Mouse (Mus musculus): Measurements from ENCODE around the gene Rab1b. TPM values are rescaled to one million over a fixed set of nuclear protein-coding genes. Genes with fewer than 3 reads are reported as not detected.

Gene Rab1b
- polyA plus RNA-seq, 1 experiment: 113 TPM

GRCm38 (mm10) chr19:5097521-5098362 is 9.1 kb downstream of the Rab1b start:
- peaks cover 22% of the 10 kb centered on the region for H3K4me1 ChIP-seq (ENCODE audit: control insufficient read depth, insufficient read depth, low read length)

GRCm38 (mm10) chr19:5095887-5096474 is 10.9 kb downstream of the Rab1b start:
- TF ChIP-seq POLR2A (IDR thresholded peaks at IDR 0.05; ENCODE audit: control insufficient read depth, low read depth, low read length): no peak
- TF ChIP-seq CTCF (IDR thresholded peaks at IDR 0.05; ENCODE audit: control insufficient read depth, insufficient read depth, insufficient replicate concordance, low read depth, low read length): no peak
- Histone ChIP-seq H3K36me3 (ENCODE audit: control insufficient read depth, insufficient read depth, low read length) (no peaks in the 10 kb centered on the region), H3K27ac (ENCODE audit: control insufficient read depth, insufficient read depth, low read depth, low read length) (no peak overlapping the region), H3K4me3 (ENCODE audit: control insufficient read depth, low read depth, low read length) (peak overlapping the region; percentile 82), H3K4me1 (ENCODE audit: control insufficient read depth, insufficient read depth, low read length) (peaks cover 22% of the 10 kb centered on the region), H3K27me3 (ENCODE audit: control insufficient read depth, insufficient read depth, low read length) (no peaks in the 10 kb centered on the region)

More at GRCm38 (mm10) chr19:5097521-5098362, 9.1 kb downstream of the Rab1b start:
- Histone ChIP-seq H3K27ac (ENCODE audit: control insufficient read depth, insufficient read depth, low read depth, low read length) (no peak overlapping the region), H3K36me3 (ENCODE audit: control insufficient read depth, insufficient read depth, low read length) (no peaks in the 10 kb centered on the region), H3K4me3 (ENCODE audit: control insufficient read depth, low read depth, low read length) (peak overlapping the region; percentile 78), H3K27me3 (ENCODE audit: control insufficient read depth, insufficient read depth, low read length) (no peaks in the 10 kb centered on the region)
- no peak for TF ChIP-seq CTCF (IDR thresholded peaks at IDR 0.05; ENCODE audit: control insufficient read depth, insufficient read depth, insufficient replicate concordance, low read depth, low read length)
- TF ChIP-seq POLR2A (IDR thresholded peaks at IDR 0.05; ENCODE audit: control insufficient read depth, low read depth, low read length): no peak

- peak overlapping the region; percentile 82 for H3K4me3 ChIP-seq (ENCODE audit: control insufficient read depth, low read depth, low read length)
- no peak for TF ChIP-seq CTCF (IDR thresholded peaks at IDR 0.05; ENCODE audit: control insufficient read depth, insufficient read depth, insufficient replicate concordance, low read depth, low read length)
- no peak for TF ChIP-seq POLR2A (IDR thresholded peaks at IDR 0.05; ENCODE audit: control insufficient read depth, low read depth, low read length)
- peaks cover 22% of the 10 kb centered on the region for H3K4me1 ChIP-seq (ENCODE audit: control insufficient read depth, insufficient read depth, low read length)
- H3K27ac ChIP-seq (ENCODE audit: control insufficient read depth, insufficient read depth, low read depth, low read length): peak overlapping the region; percentile 16; the same call in 1 of the 2 replicates
- no peaks in the 10 kb centered on the region for H3K36me3 ChIP-seq (ENCODE audit: control insufficient read depth, insufficient read depth, low read length)
- H3K27me3 ChIP-seq (ENCODE audit: control insufficient read depth, insufficient read depth, low read length): no peaks in the 10 kb centered on the region
Observed at GRCm38 (mm10) chr19:5094746-5095417, 12.0 kb downstream of the Rab1b start.

GRCm38 (mm10) chr19:5094243-5094632 is 12.6 kb downstream of the Rab1b start:
- H3K4me3 ChIP-seq (ENCODE audit: control insufficient read depth, low read depth, low read length): peak overlapping the region; percentile 82
- H3K27me3 ChIP-seq (ENCODE audit: control insufficient read depth, insufficient read depth, low read length): no peaks in the 10 kb centered on the region
- no peak overlapping the region for H3K27ac ChIP-seq (ENCODE audit: control insufficient read depth, insufficient read depth, low read depth, low read length)
- no peaks in the 10 kb centered on the region for H3K36me3 ChIP-seq (ENCODE audit: control insufficient read depth, insufficient read depth, low read length)
- peaks cover 24% of the 10 kb centered on the region for H3K4me1 ChIP-seq (ENCODE audit: control insufficient read depth, insufficient read depth, low read length)
- TF ChIP-seq CTCF (IDR thresholded peaks at IDR 0.05; ENCODE audit: control insufficient read depth, insufficient read depth, insufficient replicate concordance, low read depth, low read length) (peak; percentile 66; the same call in 1 of the 2 replicates), POLR2A (IDR thresholded peaks at IDR 0.05; ENCODE audit: control insufficient read depth, low read depth, low read length) (no peak)

- H3K36me3 ChIP-seq (ENCODE audit: control insufficient read depth, insufficient read depth, low read length): no peaks in the 10 kb centered on the region
- H3K27me3 ChIP-seq (ENCODE audit: control insufficient read depth, insufficient read depth, low read length): no peaks in the 10 kb centered on the region
- TF ChIP-seq CTCF (IDR thresholded peaks at IDR 0.05; ENCODE audit: control insufficient read depth, insufficient read depth, insufficient replicate concordance, low read depth, low read length) (no peak), POLR2A (IDR thresholded peaks at IDR 0.05; ENCODE audit: control insufficient read depth, low read depth, low read length) (no peak)
- H3K27ac ChIP-seq (ENCODE audit: control insufficient read depth, insufficient read depth, low read depth, low read length): no peak overlapping the region
- peak overlapping the region; percentile 82 for H3K4me3 ChIP-seq (ENCODE audit: control insufficient read depth, low read depth, low read length)
- H3K4me1 ChIP-seq (ENCODE audit: control insufficient read depth, insufficient read depth, low read length): peaks cover 30% of the 10 kb centered on the region
Observed at GRCm38 (mm10) chr19:5093481-5094242, 13.2 kb downstream of the Rab1b start.

GRCm38 (mm10) chr19:5092083-5092482 is 14.8 kb downstream of the Rab1b start:
- Histone ChIP-seq H3K4me3 (ENCODE audit: control insufficient read depth, low read depth, low read length) (no peak overlapping the region), H3K27me3 (ENCODE audit: control insufficient read depth, insufficient read depth, low read length) (no peaks in the 10 kb centered on the region), H3K4me1 (ENCODE audit: control insufficient read depth, insufficient read depth, low read length) (peaks cover 34% of the 10 kb centered on the region), H3K36me3 (ENCODE audit: control insufficient read depth, insufficient read depth, low read length) (no peaks in the 10 kb centered on the region), H3K27ac (ENCODE audit: control insufficient read depth, insufficient read depth, low read depth, low read length) (no peak overlapping the region)
- TF ChIP-seq CTCF (IDR thresholded peaks at IDR 0.05; ENCODE audit: control insufficient read depth, insufficient read depth, insufficient replicate concordance, low read depth, low read length) (no peak), POLR2A (IDR thresholded peaks at IDR 0.05; ENCODE audit: control insufficient read depth, low read depth, low read length) (no peak)
